Mouse (Mus musculus) MEL-GATA-1-ER (cell line): ENCODE data around the gene Spi1.

ENCODE experiments used
- DNase-seq: peaks from one replicate; pipeline ENCODE4 v3.0.0-alpha.2; 2012; ENCODE audit warnings: low read depth; ENCODE audit errors: extremely low read depth

The Spi1 gene

DNA sequence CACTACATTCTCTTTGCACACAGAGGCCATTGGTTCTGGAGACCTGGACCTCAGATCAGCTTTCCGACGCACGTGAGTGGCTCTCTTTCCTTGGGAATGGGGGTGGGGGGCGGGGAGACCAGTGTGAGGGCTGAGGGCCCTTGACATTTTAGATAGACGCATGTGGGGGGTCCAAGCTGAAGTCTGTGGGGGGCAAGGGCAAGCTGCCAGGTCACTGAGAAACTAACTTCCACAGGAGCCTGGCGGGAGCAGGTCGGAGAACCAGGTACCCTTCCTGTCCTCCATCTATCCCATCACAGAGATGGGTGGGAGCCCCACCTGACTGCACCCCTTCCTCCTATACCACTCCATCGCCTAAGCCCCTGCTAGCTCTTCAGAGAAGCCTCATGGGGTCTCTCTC lies 39.3 kb downstream of the Spi1 start:
- DNase-seq = no peak

DNA sequence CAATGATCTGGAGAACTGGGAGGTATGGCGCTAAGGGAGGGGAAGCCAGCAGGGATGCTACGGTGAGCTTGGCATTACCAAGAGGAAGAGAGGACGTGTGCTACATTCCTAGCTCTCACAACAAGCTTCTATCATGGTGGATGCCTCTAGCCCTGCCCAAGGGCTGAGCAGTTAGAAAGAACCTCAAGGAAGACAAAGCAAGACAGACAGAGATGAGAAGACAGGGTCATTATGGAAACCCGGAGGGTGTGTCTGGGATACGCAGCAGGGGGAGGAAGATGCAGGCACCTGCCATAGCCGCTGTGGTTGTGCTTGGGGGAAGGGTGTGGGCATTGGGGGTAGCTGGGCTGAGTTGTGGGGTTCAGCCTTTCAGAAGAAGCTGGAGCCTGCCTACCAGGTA lies 41.3 kb downstream of the Spi1 start:
- DNase-seq = no peak

DNA sequence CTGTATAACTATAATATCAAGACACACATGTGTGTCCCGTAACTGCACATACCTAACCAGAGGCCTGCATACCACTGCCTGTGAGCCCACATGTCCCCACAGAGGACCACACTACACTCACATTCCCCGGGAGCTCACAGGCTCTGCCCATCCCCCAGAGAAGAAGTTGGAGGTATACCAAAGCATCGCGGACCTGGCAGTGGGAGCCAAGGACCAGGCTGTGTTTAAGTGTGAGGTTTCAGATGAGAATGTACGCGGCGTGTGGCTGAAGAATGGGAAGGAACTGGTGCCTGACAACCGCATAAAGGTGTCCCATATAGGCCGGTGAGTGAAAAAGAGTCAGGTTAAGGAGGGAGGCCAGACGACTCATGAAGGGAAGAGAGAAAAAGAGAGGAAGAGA lies 42.9 kb downstream of the Spi1 start:
- no peak for DNase-seq

DNA sequence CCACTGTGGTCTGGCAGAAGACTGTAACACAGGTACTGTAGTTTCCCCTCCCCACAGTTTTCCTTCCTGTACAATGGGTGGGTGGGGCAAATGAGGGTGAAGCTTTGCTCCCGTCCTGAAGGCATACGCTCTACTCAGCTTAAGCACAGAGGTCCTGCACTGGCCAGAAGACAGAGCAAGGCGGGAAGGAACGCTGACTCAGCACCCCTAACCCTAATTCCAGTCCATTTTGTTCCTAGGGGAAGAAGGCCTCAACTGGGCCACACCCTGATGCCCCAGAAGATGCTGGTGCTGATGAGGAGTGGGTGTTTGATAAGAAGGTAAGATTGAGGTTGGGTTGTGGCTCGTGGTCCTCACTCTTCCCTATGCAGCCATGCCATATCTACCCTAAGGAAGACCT lies 46.6 kb downstream of the Spi1 start:
- no peak for DNase-seq

DNA sequence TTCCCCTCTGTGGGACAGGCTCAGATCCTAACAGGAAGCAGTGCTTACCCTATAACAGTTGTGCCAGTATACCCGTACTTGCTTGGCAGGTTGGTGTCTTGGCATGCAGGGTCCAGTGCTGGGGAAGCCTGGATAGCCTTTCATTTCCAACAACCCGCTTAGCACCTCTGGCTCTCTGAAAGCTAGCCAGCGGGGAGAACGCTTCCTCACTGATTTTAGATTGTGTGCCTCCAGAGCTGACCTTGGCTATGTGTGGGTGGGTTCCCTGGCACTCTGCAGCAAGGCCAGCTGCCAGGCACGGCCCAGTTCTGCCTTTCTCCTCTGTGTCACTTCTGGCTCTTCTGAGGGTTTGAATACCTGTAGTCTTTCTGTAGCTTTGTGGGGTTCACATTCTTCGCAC lies 47.9 kb downstream of the Spi1 start:
- no peak for DNase-seq

DNA sequence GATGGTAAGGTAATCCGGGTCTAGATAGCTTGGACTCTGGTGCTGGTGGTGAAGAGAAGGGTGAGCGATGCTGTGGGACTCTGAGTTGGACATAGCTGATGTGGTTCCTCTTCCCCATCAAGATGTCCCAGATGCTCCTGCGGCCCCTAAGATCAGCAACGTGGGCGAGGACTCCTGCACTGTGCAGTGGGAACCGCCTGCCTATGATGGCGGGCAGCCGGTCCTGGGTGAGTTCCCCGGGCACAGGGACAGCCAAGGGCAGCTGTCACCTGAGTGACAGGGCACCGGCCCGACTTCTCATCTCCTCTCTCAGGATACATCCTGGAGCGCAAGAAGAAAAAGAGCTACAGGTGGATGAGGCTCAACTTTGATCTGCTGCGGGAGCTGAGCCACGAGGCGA lies 49.1 kb downstream of the Spi1 start:
- no peak for DNase-seq

DNA sequence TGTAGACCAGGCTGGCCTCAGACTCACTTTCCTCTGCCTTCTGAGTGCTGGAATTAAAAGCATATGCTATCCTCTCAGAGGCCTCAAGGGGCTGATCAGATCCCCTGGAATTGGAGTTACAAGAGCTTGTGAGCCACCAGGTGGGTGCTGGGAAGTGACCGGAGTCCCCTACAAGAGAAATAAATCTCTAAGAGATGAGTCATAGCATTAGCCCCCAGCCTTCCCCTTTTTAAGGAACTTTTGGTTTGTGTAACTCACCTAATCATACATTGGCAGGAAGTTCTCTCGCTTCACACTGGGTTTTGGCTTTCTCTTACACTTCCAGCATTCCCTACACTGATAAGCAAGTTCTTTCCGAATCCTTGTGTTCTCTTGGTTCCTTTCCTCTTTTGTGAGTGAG lies 49.8 kb downstream of the Spi1 start:
- DNase-seq = peak; percentile 15

DNA sequence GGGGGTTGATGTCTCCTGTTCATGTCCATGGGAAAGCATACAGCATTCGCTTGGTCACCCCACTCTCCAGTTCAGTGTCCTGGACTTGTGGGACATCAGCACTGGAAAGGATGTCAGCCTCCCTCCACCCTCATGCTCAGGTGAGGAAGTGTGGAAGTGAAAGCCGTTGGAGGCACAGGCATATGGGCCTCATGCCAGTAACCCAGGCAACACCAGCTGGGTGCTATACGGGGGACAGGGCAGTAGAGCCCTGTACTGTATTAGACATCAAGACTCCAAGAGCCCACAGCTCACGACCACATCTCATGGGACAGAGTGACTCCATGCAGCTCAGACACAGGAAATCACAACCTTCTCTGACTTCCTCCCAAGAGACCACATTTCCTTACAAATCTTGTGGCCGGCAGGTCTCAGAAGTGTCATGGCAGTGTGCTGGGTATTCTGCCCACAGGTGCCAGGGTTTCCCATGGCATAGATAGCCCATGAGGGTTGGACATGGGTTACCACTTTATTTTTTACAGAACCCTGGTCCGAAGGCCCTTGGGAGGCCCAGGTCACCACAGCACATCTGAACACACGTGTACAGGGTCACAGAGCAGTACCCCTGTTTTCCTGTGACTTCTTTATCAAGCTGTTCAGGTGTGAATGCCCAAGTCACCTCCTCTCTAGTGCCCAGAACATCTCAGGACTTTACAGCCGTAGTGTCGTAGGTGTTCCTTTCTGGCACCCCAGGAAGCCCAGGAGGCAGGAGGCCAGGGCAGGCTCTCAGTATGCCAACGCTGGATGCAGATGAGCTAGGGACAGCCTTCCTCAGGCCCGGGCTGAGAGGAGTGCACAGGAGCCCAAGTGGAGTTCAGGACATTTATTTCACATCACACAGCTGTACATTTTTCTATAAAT lies 54.6 kb downstream of the Spi1 start:
- no peak for DNase-seq

DNA sequence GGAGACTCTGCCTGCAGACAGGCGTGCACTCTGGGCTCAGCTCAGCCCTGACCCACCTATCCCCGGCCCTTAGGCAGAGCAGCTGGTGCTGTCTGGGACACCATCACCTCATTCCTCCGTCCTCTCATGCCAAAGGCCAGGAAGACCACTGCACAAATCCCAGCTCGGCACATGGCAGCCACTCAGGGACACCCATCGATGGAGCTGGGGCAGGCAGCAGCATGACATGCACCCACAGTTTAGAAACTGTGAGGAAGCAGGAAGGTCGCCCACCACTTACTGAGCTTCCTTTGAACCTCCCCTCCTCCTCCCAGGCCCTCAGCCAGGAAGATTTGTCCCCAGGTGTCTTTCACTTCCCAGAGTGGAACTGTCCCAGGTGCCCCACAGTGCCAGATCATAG lies 55.3 kb downstream of the Spi1 start:
- DNase-seq = no peak

DNA sequence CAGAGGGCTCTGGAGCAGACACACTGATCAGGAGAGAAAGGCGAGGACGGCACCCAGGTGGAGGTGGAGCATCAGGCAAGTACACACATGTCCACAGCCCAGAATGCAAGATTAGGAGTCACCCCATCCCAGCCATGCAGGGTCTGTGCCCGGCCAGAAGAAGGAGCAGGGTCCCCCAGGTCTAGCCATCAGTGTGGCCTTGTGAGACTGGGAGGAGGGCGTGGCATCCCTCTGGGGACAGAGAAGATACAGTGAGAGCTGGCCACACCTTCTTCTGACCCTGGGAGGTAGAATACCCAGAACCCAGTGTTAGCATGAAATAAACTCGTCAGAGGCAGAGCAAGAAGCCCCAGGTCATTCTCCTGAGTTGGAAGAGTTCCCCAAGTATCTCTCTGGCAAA lies 57.1 kb downstream of the Spi1 start:
- no peak for DNase-seq

DNA sequence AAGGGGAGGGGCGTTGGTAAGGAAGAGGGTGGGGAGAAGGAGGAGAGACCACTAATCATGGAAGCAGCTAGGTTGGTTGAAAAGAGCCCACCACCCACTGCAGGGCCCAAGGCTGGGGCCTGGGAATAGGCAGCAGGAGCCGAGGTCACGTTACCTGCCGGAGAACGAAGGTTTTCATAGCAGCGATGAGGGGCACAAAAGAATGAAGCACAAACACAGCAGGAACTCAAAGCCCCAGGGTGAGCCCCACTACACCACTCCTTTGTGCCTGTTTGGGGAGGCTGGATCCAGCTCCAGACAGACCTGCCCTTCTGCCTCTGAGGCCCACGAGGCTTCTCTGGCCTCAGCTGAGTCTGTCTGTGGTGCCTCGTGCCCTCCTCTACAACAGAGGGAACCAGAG lies 57.6 kb downstream of the Spi1 start:
- DNase-seq = no peak

DNA sequence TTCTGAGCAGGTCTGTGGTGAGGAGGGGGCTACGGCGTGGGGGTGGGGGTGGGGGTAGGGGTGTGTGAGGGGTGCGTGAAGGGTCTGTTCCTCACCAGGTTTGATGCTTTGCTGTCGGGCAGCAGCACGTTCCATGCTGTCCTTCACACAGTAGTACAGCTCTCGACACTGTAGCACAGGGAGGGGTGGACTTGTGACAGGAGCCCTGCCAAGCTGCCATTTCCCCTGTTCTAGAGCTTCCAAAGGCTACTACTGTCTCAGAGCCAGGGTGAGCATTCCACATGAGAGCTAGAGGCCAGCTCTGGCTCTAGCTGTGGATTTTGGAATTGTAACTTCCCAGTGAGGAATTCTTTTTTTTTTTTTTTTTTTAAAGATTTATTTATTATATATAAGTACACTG lies 60.7 kb downstream of the Spi1 start:
- no peak for DNase-seq

DNA sequence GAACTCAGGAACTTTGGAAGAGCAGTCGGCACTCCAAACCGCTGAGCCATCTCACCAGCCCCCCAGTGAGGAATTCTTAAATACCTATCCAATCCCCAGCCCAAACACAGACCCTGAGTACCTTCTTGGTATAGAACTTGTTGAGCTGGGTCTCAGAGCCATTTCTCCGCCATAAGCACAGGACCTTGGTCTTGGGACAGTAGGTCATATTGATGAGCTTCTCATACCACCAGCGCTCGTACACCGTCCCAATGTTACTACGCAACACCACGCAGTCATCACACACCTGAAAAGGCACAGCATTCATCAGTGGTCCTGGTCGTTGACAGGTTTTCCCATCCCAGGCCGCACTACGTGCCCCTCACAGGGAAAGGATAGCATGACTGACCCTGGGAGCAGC lies 61.2 kb downstream of the Spi1 start:
- no peak for DNase-seq

DNA sequence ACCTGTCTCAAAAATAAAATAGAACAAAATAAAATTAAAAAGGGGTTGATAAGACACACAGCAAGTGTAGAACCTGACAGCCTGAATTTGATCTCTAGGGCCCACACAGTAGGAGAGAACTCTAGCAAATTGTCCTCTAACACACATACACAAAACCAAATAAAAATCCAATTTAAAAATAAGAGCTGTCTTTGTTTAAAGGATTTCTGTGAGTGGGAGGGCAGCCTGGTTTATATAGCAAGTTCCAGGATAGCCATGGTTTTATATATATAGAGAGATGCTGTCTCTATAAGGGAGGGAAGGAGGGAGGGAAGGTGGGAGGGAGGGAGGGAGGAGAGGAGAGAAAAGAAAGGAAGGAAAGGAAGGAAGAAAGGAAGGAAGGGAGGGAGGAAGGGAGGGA lies 65.9 kb downstream of the Spi1 start:
- no peak for DNase-seq

DNA sequence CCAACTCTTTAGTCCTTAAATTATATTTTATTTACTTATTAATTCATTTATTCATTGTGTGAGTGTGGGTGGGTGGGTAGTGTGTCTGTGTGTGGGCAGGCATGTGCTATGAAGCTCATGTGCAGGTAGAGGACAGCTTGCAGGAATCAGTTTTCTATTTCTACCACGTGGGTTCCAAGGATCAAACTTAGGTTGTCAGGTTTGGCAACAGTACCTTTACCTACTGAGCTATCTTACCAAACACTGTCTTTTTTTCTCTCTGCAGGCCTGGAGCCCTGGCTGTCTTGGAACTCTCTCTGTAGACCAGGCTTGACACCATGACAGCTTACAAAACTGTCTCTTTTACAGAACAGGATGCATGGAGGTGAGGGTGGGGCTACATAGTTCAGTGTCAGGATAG lies 69.1 kb downstream of the Spi1 start:
- no peak for DNase-seq

DNA sequence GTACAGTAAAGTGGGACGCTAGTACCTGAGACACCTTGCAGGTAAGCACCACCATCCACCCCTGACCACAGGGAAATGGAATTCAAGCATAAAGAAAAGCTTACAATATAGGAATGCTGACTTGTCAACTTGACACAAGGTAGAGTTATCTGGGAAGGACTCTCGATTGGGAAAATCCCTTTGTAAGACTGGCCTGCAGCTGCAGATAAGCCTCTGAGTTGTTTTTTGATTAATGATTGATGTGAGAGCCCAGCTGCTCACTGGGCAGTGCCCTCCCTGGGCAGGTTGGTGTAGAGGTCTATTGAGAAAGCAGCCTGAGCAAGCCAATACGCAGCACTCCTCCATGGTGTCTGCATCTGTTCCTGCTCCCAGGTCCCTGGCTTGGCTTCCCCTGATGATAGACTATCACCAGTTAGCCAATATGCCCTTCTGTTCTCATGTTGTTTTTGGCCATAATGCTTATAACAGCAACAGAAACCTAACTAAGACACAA lies 70.7 kb downstream of the Spi1 start:
- DNase-seq = no peak

DNA sequence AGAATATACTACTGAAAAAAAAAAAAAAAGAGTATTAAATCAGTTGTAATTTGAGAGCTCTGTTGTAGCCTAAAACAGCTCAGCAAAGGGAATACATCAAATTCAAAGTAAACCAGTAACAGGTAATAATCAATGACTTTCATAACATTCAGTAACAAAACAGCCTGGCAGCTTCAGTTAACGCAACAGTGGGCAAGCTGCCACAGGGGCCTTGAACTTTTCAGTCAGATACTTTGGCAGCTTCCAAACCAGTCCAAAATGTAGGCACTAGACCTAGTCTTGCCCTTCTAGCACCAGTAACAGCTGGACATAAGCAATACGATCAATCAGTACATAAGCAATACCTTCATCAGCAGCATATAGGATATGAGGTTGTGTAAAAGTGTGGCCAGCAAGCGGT lies 71.9 kb downstream of the Spi1 start:
- DNase-seq = no peak

DNA sequence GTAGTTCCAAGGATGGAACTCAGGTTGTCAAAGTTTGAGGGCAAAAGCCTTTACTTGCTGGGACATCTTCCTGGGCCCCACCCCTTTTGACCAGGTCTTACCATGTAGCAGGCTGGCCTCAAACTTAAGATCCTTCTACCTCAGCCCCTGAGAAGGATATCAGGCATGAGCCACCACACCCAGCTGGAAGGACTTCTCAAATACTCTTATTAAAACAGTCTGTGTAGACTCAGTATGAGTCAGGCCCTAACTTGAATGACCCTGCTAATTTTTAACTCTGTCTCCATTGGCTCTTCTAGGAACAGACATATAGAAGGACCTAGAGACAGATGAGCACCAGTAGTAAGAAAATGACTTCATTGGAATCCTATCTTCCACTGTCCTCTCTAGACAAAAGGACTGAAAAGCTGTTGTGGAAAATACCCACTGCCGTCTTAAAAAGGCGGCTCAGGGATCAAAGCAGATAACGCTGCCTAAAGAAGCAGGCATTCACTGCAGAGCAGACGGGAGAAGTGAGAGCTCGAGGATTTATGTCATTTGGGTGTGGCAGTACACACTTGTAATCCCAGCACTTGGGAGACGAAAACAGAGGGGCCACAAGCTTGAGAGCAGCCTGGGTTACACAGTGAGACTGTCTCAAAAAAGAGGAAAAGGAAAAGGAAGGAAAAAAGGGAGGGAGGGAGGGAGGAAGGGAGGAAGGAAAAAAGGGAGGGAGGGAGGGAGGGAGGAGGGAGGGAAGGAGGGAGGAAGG lies 75.0 kb downstream of the Spi1 start:
- no peak for DNase-seq

DNA sequence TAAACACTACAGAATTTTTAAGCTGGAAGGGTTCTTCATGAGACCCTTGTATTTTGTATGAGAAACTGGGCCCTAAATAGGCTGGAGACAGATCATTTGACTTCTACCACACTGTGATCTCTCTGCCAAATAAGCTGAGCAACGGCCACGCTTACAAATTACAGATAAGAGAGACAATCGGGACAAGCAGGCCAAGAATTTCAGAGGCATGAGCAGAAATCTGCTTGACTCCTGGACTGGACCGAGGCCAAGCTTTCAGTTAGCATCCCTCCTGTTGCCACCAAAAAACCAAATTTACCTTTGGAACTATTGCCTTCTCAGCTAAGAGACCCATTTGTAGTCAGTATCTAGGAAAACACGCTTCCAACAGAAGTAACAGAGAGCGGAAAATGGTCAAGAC lies 78.4 kb downstream of the Spi1 start:
- no peak for DNase-seq

DNA sequence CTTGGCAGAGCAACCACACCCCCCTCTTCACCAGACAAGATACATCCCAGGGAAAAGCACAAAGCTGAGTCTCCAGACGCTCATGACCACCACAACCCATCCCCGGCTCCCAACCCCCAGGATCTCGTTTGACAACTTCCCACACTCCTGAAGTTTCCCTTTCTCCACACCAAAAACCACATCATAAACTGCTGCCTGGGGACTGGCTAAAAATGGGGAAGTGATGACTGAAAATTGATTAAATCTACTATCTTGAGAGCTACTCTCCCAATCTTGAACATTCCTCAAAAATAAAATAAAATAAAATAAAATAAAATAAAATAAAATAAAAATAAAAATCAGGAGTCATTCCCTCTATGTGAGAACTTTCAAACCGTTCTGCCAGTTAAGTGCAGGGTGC lies 80.8 kb downstream of the Spi1 start:
- no peak for DNase-seq

DNA sequence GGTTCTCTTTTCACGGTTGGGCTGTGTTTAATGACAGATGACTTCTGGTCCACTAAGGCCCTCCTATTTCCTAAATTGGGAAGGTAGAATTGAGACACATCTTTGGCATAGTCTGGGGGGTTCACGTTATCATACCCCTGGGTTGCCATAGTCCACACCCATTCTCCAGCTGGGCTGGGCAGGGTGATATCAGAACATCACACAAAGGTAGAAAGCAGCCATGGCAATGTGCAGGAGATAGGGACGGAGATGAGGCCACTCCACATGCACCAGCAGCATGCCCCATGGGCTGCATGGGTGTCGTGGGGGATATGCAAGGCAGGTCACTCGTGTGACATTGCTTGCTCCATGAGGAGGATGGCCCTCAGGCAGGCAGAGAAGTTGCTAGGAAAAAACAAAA lies 81.3 kb downstream of the Spi1 start:
- DNase-seq = no peak

DNA sequence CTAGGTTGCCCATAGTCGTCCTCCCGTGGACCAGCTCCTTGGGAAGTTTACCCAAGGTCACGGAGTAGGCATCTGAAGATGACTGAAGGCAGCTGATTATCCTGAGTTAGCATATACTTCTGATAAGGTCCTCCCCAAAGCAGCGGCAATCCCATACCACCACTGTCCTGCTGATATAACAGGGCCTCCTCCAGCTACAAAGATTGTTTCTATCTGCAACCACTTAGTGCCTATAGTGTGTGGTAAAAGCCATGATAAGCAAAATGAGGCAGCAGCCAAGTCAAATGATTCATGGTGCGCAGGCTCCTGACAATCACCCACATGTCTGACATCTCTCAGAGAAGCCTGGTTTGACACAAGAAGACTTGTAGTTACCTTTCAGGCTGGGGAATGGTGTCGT lies 82.8 kb downstream of the Spi1 start:
- DNase-seq = no peak
